Mouse (Mus musculus) bone marrow, adult 2 months (tissue): Measurements from ENCODE around the gene Cd5. TPM values are rescaled to one million over a fixed set of nuclear protein-coding genes. Genes with fewer than 3 reads are reported as not detected.

Experiments
- H3K27ac ChIP-seq: fragments of 200-500 bp; 2 replicates; pipeline ENCODE4 v1.5.1; 2012; ENCODE audit warnings: low read depth, mild to moderate bottlenecking, control low read depth, inconsistent platforms, low read length; ENCODE audit not compliant: control insufficient read depth, poor library complexity, insufficient read depth
- H3K4me1 ChIP-seq: fragments of 200-500 bp; 2 replicates; pipeline ENCODE4 v1.6.1; 2011; ENCODE audit warnings: low read length; ENCODE audit not compliant: control insufficient read depth, insufficient read depth
- H3K4me3 ChIP-seq: fragments of 200-500 bp; replicated peaks from 2 replicates; pipeline ENCODE3; 2011; ENCODE audit warnings: mild to moderate bottlenecking, low read depth, low read length, control low read depth; ENCODE audit not compliant: control insufficient read depth
- CTCF ChIP-seq: fragments of 200-500 bp; IDR thresholded peaks from 2 replicates; pipeline ENCODE4 v1.5.1; 2011; ENCODE audit warnings: low read length, control low read depth; ENCODE audit not compliant: control insufficient read depth, insufficient read depth
- POLR2A ChIP-seq: fragments of 200-500 bp; IDR thresholded peaks from 2 replicates; pipeline ENCODE4 v1.6.1; 2011; ENCODE audit warnings: low read depth, mild to moderate bottlenecking, control low read depth, low read length, borderline replicate concordance; ENCODE audit not compliant: control insufficient read depth
- WGBS: fragments of 180-500 bp; shearing (Covaris S2); methylation state at CpG from one replicate; pipeline ENCODE4 v1.1.7; 2018; 5-methylcytosine and 5-hydroxymethylcytosine counted together
- polyA plus RNA-seq: library from polyadenylated mRNA; stranded (reverse); fragments of >200 nt; gene quantifications from 2 replicates; pipeline ENCODE4 v1.2.4, GENCODE M21; 2011; ENCODE audit warnings: low replicate concordance; ENCODE audit not compliant: missing spikeins, insufficient read depth, insufficient read length

Cd5 gene
- polyA plus RNA-seq, 1 experiment = 2.2 TPM

DNA sequence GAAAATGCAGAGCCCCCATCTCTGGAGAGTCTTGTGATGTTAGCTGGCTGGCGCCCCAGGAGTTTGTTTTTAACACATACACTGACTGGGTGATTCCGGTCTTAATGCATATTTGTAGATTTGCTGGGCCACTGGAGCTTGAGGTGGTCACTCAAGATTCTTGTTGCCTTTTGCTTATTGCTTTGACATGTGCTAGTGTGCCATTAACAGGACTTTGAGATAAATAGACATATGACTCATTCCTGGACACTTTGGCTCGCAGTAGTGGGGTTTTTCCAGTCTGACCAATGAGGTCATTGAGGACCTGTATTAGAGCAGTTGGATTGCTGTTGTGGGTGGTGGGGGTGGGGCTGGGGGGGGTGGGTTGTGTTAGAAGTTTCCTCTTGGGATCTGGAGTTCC lies 48.5 kb downstream of the Cd5 start:
- 69% methylated on average over 3 of the region's 3 CpGs for WGBS
- no peak overlapping the region for H3K27ac ChIP-seq
- H3K4me1 ChIP-seq = peaks cover 6% of the 10 kb centered on the region
- H3K4me3 ChIP-seq = no peak overlapping the region
- TF ChIP-seq CTCF = no peak

DNA sequence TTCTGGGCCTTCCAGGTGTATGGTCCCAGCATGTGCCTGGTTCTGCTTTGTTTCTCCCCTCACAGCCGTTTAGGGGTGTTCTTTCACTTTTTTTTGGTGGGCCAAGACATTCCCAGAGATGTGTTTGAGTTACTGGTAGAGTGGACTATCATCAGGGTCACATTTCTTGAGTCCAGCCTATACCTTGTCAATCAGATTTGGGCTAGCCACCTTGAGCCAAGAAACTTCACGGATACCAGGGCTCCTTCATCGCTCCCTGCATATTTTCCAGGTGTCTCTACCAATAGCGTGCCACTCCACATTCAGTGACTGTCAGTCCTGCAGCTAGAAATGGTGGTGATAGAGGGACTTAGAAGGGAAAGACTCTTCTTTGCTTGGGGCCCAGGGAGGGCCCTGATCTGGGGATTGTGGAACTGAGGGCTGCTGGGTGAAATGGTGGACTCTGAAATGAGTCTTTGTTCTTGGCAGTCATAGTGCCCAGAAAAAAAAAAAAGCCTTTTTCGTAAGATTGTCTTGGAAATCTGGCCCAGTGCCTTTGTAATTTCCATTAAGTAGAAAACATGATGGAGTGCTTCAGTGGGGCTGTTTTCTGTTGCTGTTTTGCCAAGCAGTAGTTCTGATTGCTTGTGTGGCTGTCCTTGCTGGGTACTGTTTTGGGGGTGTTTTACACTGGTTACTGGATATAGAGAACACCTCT lies 49.2 kb downstream of the Cd5 start:
- no peak for TF ChIP-seq POLR2A
- H3K4me3 ChIP-seq = peak overlapping the region; percentile 88
- peaks cover 4% of the 10 kb centered on the region for H3K4me1 ChIP-seq
- peak overlapping the region; percentile 98 for H3K27ac ChIP-seq
- WGBS = 50% methylated on average over 5 of the region's 5 CpGs

DNA sequence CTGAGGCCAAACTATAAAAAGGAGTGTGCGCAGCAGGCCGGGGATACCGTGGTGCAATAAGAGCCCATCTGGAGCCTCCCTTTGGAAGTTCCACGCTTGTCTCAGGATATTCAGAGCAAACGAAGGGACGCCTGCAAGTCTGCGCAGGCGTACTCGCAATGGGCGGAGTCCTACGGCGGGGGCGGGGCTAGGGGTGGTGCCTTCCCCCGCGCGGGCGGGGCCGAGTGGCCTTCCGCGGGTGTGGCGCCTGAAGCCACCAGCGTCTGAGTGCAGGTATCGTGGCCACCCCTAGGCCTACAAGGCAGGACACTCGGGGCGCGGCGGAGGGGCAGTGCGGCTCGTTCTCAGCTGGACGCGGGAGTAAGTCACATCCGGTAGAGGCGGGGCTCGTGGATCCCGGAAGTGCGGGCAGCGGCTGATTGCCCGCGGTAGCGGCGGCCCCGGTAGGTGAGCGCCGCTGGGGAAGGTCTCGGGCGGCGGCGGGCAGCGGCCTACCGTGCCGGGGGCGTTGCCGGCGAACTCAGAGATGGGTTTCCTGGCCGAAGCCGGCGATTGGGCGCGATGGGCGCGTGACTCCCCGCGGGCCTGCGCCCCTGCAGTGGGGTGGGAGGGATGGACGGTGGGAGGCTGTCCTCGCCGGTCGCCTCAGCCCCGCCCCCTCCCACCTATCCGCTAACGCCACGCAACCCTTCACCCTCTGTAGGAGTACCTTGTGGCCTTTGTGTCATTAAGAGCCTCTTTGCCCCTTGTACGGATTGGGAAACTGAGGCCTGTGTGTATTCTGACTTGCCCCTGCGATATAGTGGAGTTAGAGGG lies 50.1 kb downstream of the Cd5 start, which contains the start of gene Vps37c:
TSS of gene Vps37c (plus strand) at position 199 of the 816 bp plus-strand sequence.
- peaks cover 4% of the 10 kb centered on the region for H3K4me1 ChIP-seq
- peak within 1 kb of the TSS; percentile 98 for H3K27ac ChIP-seq
- WGBS = under 1% methylated on average over 74 of the region's 74 CpGs
- H3K4me3 ChIP-seq = peak within 1 kb of the TSS; percentile 88
- TF ChIP-seq POLR2A = peak; percentile 83; the same call in 1 of the 2 replicates
- no peak for TF ChIP-seq CTCF

DNA sequence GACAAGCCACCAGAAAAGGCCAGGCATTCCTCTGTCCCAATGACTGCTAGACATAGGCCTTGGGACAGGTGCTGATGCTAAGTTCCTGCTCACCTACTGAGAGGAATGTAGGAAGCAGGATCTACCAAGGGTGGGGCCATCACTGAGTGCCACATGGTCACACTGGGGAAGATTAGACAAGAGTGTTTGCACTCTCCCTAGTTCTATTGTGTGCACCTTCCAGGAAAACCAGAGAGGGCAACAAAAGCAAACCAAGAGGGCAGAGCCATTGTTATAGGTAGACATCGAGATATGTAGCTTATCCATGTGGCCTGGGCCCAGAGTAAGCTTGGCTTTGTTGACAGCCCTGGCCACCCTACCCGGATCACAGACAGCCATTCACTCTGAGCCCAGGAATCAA lies 53.1 kb downstream of the Cd5 start:
- H3K4me1 ChIP-seq = peaks cover 1% of the 10 kb centered on the region; the same call in 1 of the 2 replicates
- WGBS = 83% methylated on average over 2 of the region's 2 CpGs
- TF ChIP-seq CTCF (no peak), POLR2A (no peak)
- H3K27ac ChIP-seq = no peak overlapping the region
- H3K4me3 ChIP-seq = no peak overlapping the region

DNA sequence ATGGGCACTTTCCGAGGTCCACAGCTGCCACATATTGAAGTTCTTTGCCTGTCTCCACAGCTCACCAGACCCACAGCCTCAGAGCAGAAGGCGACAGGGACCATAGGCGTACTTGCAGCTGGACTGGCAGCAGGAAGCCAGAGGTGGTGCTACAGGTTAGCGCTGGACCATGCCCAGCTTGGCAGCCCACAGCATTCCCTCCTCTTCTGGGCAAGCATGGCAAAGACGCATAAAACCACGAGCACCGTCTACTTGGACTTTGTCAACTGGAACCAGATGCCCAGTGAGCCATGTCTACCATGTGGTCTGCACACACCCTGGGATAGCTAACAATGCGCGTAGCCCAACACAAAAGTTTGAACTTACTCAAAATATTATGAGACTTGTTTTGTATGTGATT lies 53.7 kb downstream of the Cd5 start:
- H3K4me1 ChIP-seq = peaks cover 1% of the 10 kb centered on the region; the same call in 1 of the 2 replicates
- H3K4me3 ChIP-seq = no peak overlapping the region
- WGBS = 75% methylated on average over 9 of the region's 9 CpGs
- no peak overlapping the region for H3K27ac ChIP-seq
- TF ChIP-seq POLR2A (no peak), CTCF (no peak)

DNA sequence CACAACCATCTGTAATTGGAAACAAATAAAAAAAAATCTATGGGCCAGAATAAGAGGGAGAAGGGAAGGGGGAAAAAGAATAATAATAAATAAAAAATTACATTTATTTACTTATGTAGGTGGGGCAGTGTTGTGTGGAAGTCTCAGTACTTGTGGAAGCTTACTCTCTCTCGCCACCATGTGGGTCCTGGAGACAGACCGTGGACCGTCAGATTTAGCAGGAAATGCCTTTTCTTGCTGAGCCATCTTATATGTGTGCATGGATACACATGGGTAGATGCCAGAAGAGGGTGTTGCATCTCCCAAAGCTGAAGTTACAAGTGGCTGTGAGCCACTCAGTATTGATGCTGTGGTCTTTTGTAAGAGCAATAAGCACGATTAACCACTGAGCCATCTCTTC lies 57.2 kb downstream of the Cd5 start:
- TF ChIP-seq CTCF (no peak), POLR2A (no peak)

DNA sequence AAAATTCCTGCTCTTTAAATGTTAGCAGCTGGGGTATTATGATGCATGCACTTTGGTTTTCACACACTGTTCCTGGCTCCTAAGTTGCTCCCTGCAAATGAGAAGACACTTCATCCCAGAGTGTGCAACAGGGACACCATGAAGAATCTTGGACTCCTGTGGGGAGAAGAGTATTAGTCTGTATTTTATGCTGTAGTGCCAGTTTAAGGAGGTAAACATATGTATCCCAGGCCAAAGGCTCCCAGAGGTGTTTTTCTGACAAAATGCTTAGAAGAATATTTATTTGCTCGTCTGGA lies 60.1 kb downstream of the Cd5 start:
- no peaks in the 10 kb centered on the region for H3K4me1 ChIP-seq
- H3K4me3 ChIP-seq = no peak overlapping the region
- whole genome bisulfite sequencing = 78% methylated on average over 1 of the region's 1 CpGs
- no peak for TF ChIP-seq POLR2A
- no peak for TF ChIP-seq CTCF
- H3K27ac ChIP-seq = no peak overlapping the region

More for the DNA sequence above, 57.2 kb downstream of the Cd5 start:
- Histone ChIP-seq H3K4me1 (no peaks in the 10 kb centered on the region), H3K4me3 (no peak overlapping the region), H3K27ac (no peak overlapping the region)
- 34% methylated on average over 4 of the region's 4 CpGs for WGBS

DNA sequence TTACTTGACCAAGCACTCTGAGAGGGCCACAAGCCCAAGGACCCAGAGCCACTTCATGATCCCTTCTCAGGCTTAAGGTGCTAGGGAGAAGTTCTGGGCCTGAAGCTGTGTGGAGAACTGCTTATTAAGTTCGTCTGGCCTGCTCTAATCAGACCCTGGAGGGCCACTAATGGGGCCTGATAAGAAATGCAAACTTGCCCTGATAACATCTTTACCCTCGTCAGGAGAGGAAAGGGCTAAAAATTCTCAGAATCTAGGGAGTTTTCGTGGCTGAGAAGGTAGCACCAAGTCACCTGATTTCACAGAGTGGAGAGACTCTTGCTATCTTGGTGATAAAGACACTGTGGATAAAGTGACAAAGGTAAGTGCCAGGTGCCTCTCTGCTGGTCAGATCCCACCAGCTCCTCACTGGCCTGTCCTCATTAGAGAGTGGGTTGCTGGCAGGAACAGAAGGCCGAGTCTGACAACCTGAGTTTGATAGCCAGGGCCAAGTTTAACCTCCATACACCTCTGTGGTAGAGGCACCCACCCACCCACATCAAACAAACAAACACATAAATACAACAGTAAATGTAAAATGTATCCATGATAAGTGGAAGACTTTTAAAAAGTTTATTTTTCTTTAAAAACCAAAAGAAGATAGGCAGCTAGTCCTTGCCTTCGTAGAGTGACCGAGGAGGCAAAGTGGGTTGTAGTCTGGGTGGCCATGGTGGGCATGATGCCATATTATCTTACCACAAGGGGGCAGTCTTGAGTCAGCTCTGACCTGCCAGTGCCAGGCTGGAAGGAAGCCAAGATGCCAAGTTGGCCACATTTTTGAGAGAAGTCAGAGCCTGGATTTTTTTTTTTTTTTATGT lies 60.7 kb downstream of the Cd5 start, which contains the start of gene Pga5:
TSS of gene Pga5 (minus strand) at position 157 of the 857 bp plus-strand sequence.
- WGBS = 18% methylated on average over 6 of the region's 6 CpGs
- TF ChIP-seq POLR2A = no peak
- TF ChIP-seq CTCF = peak; percentile 98
- H3K4me3 ChIP-seq = no peak within 1 kb of the TSS
- H3K4me1 ChIP-seq = no peaks in the 10 kb centered on the region
- H3K27ac ChIP-seq = no peak within 1 kb of the TSS
